Mouse (Mus musculus): ENCODE data around the gene Gm10337. TPM values are rescaled to one million over a fixed set of nuclear protein-coding genes. Genes with fewer than 3 reads are reported as not detected.
A peak's percentile ranks its signal among the peaks of the same experiment; 100 is the strongest.

Gm10337 gene
- polyA plus RNA-seq, 1 experiment from 2014 or later = not detected

GRCm38 (mm10) chr15:102461430-102462075 is 42.0 kb upstream of the Gm10337 start:
- Histone ChIP-seq H3K9ac (replicated peaks; ENCODE audit: low read length) (no peak overlapping the region), H3K4me1 (ENCODE audit: control insufficient read depth, insufficient read depth, low read length) (no peaks in the 10 kb centered on the region), H3K27me3 (ENCODE audit: control insufficient read depth, insufficient read depth, low read length) (no peaks in the 10 kb centered on the region), H3K4me2 (ENCODE audit: low read depth, low read length) (no peak overlapping the region), H3K4me3 (ENCODE audit: low read depth, low read length) (no peak overlapping the region), H3K36me3 (replicated peaks; ENCODE audit: control insufficient read depth, insufficient read depth, low read depth, low read length) (no peaks in the 10 kb centered on the region), H3K27ac (replicated peaks; ENCODE audit: low read depth, low read length) (no peak overlapping the region), H3K9me3 (replicated peaks; ENCODE audit: control insufficient read depth, low read length) (no peaks in the 10 kb centered on the region)
- ATAC-seq (replicated peaks; ENCODE audit: insufficient number of reproducible peaks, low FRiP score, low TSS enrichment, low read depth) (no peak), DNase-seq (ENCODE audit: low spot score) (no peak)
- 76% methylated on average over 9 of the region's 9 CpGs for WGBS

GRCm38 (mm10) chr15:102463666-102464065 is 39.9 kb upstream of the Gm10337 start:
- H3K9ac ChIP-seq (replicated peaks; ENCODE audit: low read length) = no peak overlapping the region
- H3K4me3 ChIP-seq (ENCODE audit: low read depth, low read length) = no peak overlapping the region
- no peaks in the 10 kb centered on the region for H3K4me1 ChIP-seq (ENCODE audit: control insufficient read depth, insufficient read depth, low read length)
- H3K27me3 ChIP-seq (ENCODE audit: control insufficient read depth, insufficient read depth, low read length) = no peaks in the 10 kb centered on the region
- H3K27ac ChIP-seq (replicated peaks; ENCODE audit: low read depth, low read length) = no peak overlapping the region
- H3K36me3 ChIP-seq (replicated peaks; ENCODE audit: control insufficient read depth, insufficient read depth, low read depth, low read length) = no peaks in the 10 kb centered on the region
- peak; percentile 45 for DNase-seq (ENCODE audit: low spot score)
- no peaks in the 10 kb centered on the region for H3K9me3 ChIP-seq (replicated peaks; ENCODE audit: control insufficient read depth, low read length)
- ATAC-seq (replicated peaks; ENCODE audit: insufficient number of reproducible peaks, low FRiP score, low TSS enrichment, low read depth) = no peak
- H3K4me2 ChIP-seq (ENCODE audit: low read depth, low read length) = no peak overlapping the region

GRCm38 (mm10) chr15:102468675-102469370 is 34.7 kb upstream of the Gm10337 start:
- WGBS = 97% methylated on average over 9 of the region's 9 CpGs
- ATAC-seq (replicated peaks; ENCODE audit: insufficient number of reproducible peaks, low FRiP score, low TSS enrichment, low read depth) = no peak
- no peak for DNase-seq (ENCODE audit: low spot score)
- H3K9ac ChIP-seq (replicated peaks; ENCODE audit: low read length) = no peak overlapping the region
- H3K27ac ChIP-seq (replicated peaks; ENCODE audit: low read depth, low read length) = no peak overlapping the region
- H3K9me3 ChIP-seq (replicated peaks; ENCODE audit: control insufficient read depth, low read length) = no peaks in the 10 kb centered on the region
- H3K4me2 ChIP-seq (ENCODE audit: low read depth, low read length) = no peak overlapping the region
- no peaks in the 10 kb centered on the region for H3K27me3 ChIP-seq (ENCODE audit: control insufficient read depth, insufficient read depth, low read length)
- H3K4me3 ChIP-seq (ENCODE audit: low read depth, low read length) = no peak overlapping the region
- H3K36me3 ChIP-seq (replicated peaks; ENCODE audit: control insufficient read depth, insufficient read depth, low read depth, low read length) = no peaks in the 10 kb centered on the region
- H3K4me1 ChIP-seq (ENCODE audit: control insufficient read depth, insufficient read depth, low read length) = no peaks in the 10 kb centered on the region

DNA sequence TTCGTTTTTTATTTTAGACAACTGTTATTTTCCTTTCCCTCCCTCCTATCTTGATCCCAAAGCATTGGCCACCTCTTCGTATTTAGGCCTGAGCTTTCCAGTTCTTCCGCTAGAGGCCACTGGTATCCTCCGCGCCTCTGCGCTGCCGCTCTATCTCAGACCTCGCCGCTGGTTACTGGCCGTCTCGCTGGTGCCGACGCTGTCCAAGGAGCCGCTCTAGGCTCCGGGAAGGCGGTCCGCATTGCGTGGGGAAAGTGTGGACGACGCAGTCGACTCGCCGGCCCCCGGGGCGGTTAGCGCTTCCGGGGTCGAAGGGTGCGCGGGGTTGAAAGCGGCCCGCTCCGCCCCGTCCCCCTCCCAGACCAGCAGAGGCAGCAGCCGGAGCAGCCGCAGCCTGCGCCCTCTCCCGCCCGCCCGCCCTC is 33.3 kb upstream of the Gm10337 start, which contains the start of gene Pcbp2:
Pcbp2 (plus strand) TSS at position 357 of the 422 bp plus-strand sequence.
- peak; percentile 99 for ATAC-seq (replicated peaks; ENCODE audit: insufficient number of reproducible peaks, low FRiP score, low TSS enrichment, low read depth)
- peak within 1 kb of the TSS; percentile 98 for H3K9ac ChIP-seq (replicated peaks; ENCODE audit: low read length)
- no peaks in the 10 kb centered on the region for H3K4me1 ChIP-seq (ENCODE audit: control insufficient read depth, insufficient read depth, low read length)
- WGBS = 1% methylated on average over 34 of the region's 40 CpGs
- peak within 1 kb of the TSS; percentile 97 for H3K27ac ChIP-seq (replicated peaks; ENCODE audit: low read depth, low read length)
- DNase-seq (ENCODE audit: low spot score) = peak; percentile 99
- no peaks in the 10 kb centered on the region for H3K36me3 ChIP-seq (replicated peaks; ENCODE audit: control insufficient read depth, insufficient read depth, low read depth, low read length)
- H3K27me3 ChIP-seq (ENCODE audit: control insufficient read depth, insufficient read depth, low read length) = no peaks in the 10 kb centered on the region
- H3K9me3 ChIP-seq (replicated peaks; ENCODE audit: control insufficient read depth, low read length) = no peaks in the 10 kb centered on the region
- peak within 1 kb of the TSS; percentile 82 for H3K4me3 ChIP-seq (ENCODE audit: low read depth, low read length)
- peak within 1 kb of the TSS; percentile 51 for H3K4me2 ChIP-seq (ENCODE audit: low read depth, low read length)

GRCm38 (mm10) chr15:102470605-102471294 is 32.8 kb upstream of the Gm10337 start:
- Histone ChIP-seq H3K9me3 (replicated peaks; ENCODE audit: control insufficient read depth, low read length) (no peaks in the 10 kb centered on the region), H3K36me3 (replicated peaks; ENCODE audit: control insufficient read depth, insufficient read depth, low read depth, low read length) (no peaks in the 10 kb centered on the region), H3K4me3 (ENCODE audit: low read depth, low read length) (peak overlapping the region; percentile 82), H3K27me3 (ENCODE audit: control insufficient read depth, insufficient read depth, low read length) (no peaks in the 10 kb centered on the region), H3K27ac (replicated peaks; ENCODE audit: low read depth, low read length) (peak overlapping the region; percentile 97), H3K9ac (replicated peaks; ENCODE audit: low read length) (peak overlapping the region; percentile 98), H3K4me1 (ENCODE audit: control insufficient read depth, insufficient read depth, low read length) (no peaks in the 10 kb centered on the region), H3K4me2 (ENCODE audit: low read depth, low read length) (peak overlapping the region; percentile 51)
- DNase-seq (ENCODE audit: low spot score) (peak; percentile 82), ATAC-seq (replicated peaks; ENCODE audit: insufficient number of reproducible peaks, low FRiP score, low TSS enrichment, low read depth) (peak; percentile 53)
- WGBS = under 1% methylated on average over 28 of the region's 67 CpGs

- DNase-seq (ENCODE audit: low spot score) = no peak
- no peak for ATAC-seq (replicated peaks; ENCODE audit: insufficient number of reproducible peaks, low FRiP score, low TSS enrichment, low read depth)
- no peaks in the 10 kb centered on the region for H3K4me1 ChIP-seq (ENCODE audit: control insufficient read depth, insufficient read depth, low read length)
- no peaks in the 10 kb centered on the region for H3K36me3 ChIP-seq (replicated peaks; ENCODE audit: control insufficient read depth, insufficient read depth, low read depth, low read length)
- under 1% methylated on average over 10 of the region's 10 CpGs for WGBS
- H3K4me3 ChIP-seq (ENCODE audit: low read depth, low read length) = peak overlapping the region; percentile 82
- no peaks in the 10 kb centered on the region for H3K9me3 ChIP-seq (replicated peaks; ENCODE audit: control insufficient read depth, low read length)
- peak overlapping the region; percentile 51 for H3K4me2 ChIP-seq (ENCODE audit: low read depth, low read length)
- peak overlapping the region; percentile 98 for H3K9ac ChIP-seq (replicated peaks; ENCODE audit: low read length)
- H3K27ac ChIP-seq (replicated peaks; ENCODE audit: low read depth, low read length) = peak overlapping the region; percentile 97
- no peaks in the 10 kb centered on the region for H3K27me3 ChIP-seq (ENCODE audit: control insufficient read depth, insufficient read depth, low read length)
Measured at GRCm38 (mm10) chr15:102471295-102471645, 32.3 kb upstream of the Gm10337 start.

DNA sequence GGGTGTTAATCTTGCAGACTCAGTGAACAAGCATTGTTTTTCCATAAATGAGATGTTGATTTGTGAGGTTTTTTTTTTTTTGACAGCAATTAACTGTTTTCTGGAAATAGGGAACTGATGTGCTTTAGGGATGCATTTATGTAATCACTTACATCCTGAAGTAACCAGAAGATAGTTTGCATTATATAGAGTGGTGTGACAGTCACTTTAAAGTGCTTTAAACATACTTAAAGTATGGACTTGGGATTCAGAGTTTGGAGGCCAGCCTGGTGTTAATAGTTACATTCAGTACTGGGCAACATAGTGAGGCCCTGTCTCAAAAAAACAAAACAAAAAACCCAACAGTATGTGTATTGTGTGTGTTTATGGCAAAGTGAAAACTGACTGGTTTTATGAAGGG is 31.8 kb upstream of the Gm10337 start:
- no peak overlapping the region for H3K27ac ChIP-seq (replicated peaks; ENCODE audit: low read depth, low read length)
- peak overlapping the region; percentile 82 for H3K4me3 ChIP-seq (ENCODE audit: low read depth, low read length)
- ATAC-seq (replicated peaks; ENCODE audit: insufficient number of reproducible peaks, low FRiP score, low TSS enrichment, low read depth) = no peak
- no peaks in the 10 kb centered on the region for H3K9me3 ChIP-seq (replicated peaks; ENCODE audit: control insufficient read depth, low read length)
- H3K4me2 ChIP-seq (ENCODE audit: low read depth, low read length) = peak overlapping the region; percentile 51
- no peaks in the 10 kb centered on the region for H3K36me3 ChIP-seq (replicated peaks; ENCODE audit: control insufficient read depth, insufficient read depth, low read depth, low read length)
- H3K4me1 ChIP-seq (ENCODE audit: control insufficient read depth, insufficient read depth, low read length) = no peaks in the 10 kb centered on the region
- no peak for DNase-seq (ENCODE audit: low spot score)
- no peaks in the 10 kb centered on the region for H3K27me3 ChIP-seq (ENCODE audit: control insufficient read depth, insufficient read depth, low read length)
- no peak overlapping the region for H3K9ac ChIP-seq (replicated peaks; ENCODE audit: low read length)

DNA sequence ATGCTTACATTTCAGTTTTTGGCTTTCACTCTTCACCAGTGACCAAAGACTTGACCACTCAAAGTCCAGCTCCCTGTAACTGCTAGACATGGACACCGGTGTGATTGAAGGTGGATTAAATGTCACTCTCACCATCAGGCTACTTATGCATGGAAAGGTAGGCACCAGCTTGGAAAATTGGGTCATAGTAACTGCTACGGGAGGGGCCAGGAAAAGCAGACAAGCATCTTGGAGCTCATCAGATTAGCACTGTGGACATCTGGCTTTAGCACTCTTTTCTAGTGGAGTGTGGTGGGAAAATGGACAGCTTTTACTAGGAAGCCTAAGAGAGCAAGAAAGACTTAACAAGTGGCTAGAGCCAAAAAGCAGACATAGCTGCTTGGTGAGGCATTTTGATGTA is 30.3 kb upstream of the Gm10337 start:
- WGBS = 77% methylated on average over 2 of the region's 2 CpGs
- Histone ChIP-seq H3K4me3 (ENCODE audit: low read depth, low read length) (no peak overlapping the region), H3K27ac (replicated peaks; ENCODE audit: low read depth, low read length) (no peak overlapping the region), H3K4me2 (ENCODE audit: low read depth, low read length) (no peak overlapping the region), H3K9ac (replicated peaks; ENCODE audit: low read length) (no peak overlapping the region), H3K9me3 (replicated peaks; ENCODE audit: control insufficient read depth, low read length) (no peaks in the 10 kb centered on the region), H3K4me1 (ENCODE audit: control insufficient read depth, insufficient read depth, low read length) (no peaks in the 10 kb centered on the region), H3K36me3 (replicated peaks; ENCODE audit: control insufficient read depth, insufficient read depth, low read depth, low read length) (no peaks in the 10 kb centered on the region), H3K27me3 (ENCODE audit: control insufficient read depth, insufficient read depth, low read length) (no peaks in the 10 kb centered on the region)
- ATAC-seq (replicated peaks; ENCODE audit: insufficient number of reproducible peaks, low FRiP score, low TSS enrichment, low read depth) = no peak
- no peak for DNase-seq (ENCODE audit: low spot score)
